Mouse (Mus musculus) embryonic facial prominence, embryonic 14.5 days (tissue): ENCODE measurements at regions not wholly inside any gene's neighbourhood (a gene's known extent, or its start where the extent isn't known, plus 50 kb on each side); places are given as distances from the start of the nearest gene placed in this dataset.

Experiments used
- ATAC-seq: fragments of 200-750 bp; cut with Nextera tagmentation; 2 replicates; pipeline ENCODE4 v1.8.0; 2017; ENCODE audit warnings: low read depth, moderate number of reproducible peaks, moderate TSS enrichment
- DNase-seq: peaks from one replicate; pipeline ENCODE4 v3.0.0-alpha.2; 2015; ENCODE audit warnings: low spot score
- H3K27ac ChIP-seq: fragments of 300-500 bp; sonication (generic); replicated peaks from 2 replicates; pipeline ENCODE4 v1.5.1; 2014; ENCODE audit warnings: low read depth, mild to moderate bottlenecking, low read length, moderate library complexity
- H3K27me3 ChIP-seq: fragments of 300-500 bp; sonication (generic); replicated peaks from 2 replicates; pipeline ENCODE4 v1.6.1; 2014; ENCODE audit warnings: low read length; ENCODE audit not compliant: control insufficient read depth, insufficient read depth
- H3K36me3 ChIP-seq: fragments of 300-500 bp; sonication (generic); 2 replicates; pipeline ENCODE4 v1.6.1; 2014; ENCODE audit warnings: low read length, mixed read lengths; ENCODE audit not compliant: control insufficient read depth, insufficient read depth
- H3K4me1 ChIP-seq: fragments of 300-500 bp; sonication (generic); 2 replicates; pipeline ENCODE4 v1.6.1; 2014; ENCODE audit warnings: antibody characterized with exemption, low read length; ENCODE audit not compliant: control insufficient read depth, insufficient read depth
- H3K4me2 ChIP-seq: fragments of 300-500 bp; sonication (generic); 2 replicates; pipeline ENCODE4 v1.6.1; 2014; ENCODE audit warnings: low read depth, mild to moderate bottlenecking, low read length, moderate library complexity, mixed read lengths
- H3K4me3 ChIP-seq: fragments of 300-500 bp; sonication (generic); 2 replicates; pipeline ENCODE4 v1.5.1; 2014; ENCODE audit warnings: low read depth, mild to moderate bottlenecking, low read length
- H3K9ac ChIP-seq: fragments of 300-500 bp; sonication (generic); 2 replicates; pipeline ENCODE4 v1.6.1; 2014; ENCODE audit warnings: low read depth, mild to moderate bottlenecking, low read length, moderate library complexity, mixed read lengths
- H3K9me3 ChIP-seq: fragments of 300-500 bp; sonication (generic); 2 replicates; pipeline ENCODE4 v1.6.1; 2016; ENCODE audit warnings: low read length; ENCODE audit not compliant: control insufficient read depth
- WGBS: fragments of 180-500 bp; shearing (Covaris S2); extraction: QIAGEN DNeasy Blood & Tissue Kit; methylation state at CpG from one replicate; pipeline ENCODE4 v1.1.7; 2014; 5-methylcytosine and 5-hydroxymethylcytosine counted together

DNA sequence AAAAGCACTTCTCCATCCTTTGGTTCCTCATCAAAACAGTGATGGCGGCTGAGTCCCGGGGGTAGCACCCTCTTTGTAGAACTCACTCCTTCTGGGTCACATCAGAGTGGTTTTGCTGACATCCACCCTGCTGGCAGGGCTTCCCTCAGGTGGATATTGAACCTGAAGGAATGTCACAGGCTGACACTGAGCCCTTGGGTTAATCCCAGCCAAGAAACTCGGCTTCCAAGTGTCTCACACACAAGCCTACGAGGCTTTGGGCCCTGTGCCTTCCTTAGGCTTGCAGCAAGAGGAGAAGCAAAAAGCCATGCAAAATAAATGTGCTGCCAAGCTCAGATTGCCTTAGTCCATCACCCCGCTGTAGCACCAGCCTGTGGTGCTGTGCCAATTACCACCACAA is 97.8 kb upstream of the Fut8 start:
- Histone ChIP-seq H3K27ac (no peak overlapping the region), H3K27me3 (no peaks in the 10 kb centered on the region), H3K9me3 (no peaks in the 10 kb centered on the region), H3K4me2 (no peak overlapping the region), H3K9ac (no peak overlapping the region), H3K36me3 (no peaks in the 10 kb centered on the region), H3K4me1 (no peaks in the 10 kb centered on the region), H3K4me3 (no peak overlapping the region)
- no peak for ATAC-seq
- 68% methylated on average over 5 of the region's 5 CpGs for WGBS
- no peak for DNase-seq

DNA sequence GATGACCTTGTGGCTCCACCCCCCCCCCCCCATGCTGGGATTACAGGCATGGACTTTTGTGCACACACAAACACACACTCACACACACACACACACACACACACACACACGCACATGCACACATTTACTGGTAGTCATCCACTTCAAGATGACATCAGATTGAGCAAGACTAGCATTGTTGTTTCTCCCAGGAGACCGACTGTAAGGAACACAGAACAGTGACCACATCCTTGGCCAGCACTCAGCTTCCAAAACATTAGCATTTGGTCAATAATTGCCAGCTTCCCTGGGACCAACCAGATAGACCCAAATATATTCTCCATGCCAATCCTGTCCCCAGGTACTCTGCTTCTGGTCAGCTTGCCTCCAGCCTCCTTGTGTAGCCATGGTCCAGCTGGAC is 98.2 kb upstream of the Fut8 start:
- no peak for DNase-seq
- Histone ChIP-seq H3K9me3 (no peaks in the 10 kb centered on the region), H3K9ac (no peak overlapping the region), H3K4me2 (no peak overlapping the region), H3K36me3 (no peaks in the 10 kb centered on the region), H3K4me3 (no peak overlapping the region), H3K4me1 (no peaks in the 10 kb centered on the region), H3K27me3 (no peaks in the 10 kb centered on the region), H3K27ac (no peak overlapping the region)
- WGBS, result 81% methylated on average over 2 of the region's 2 CpGs
- no peak for ATAC-seq

DNA sequence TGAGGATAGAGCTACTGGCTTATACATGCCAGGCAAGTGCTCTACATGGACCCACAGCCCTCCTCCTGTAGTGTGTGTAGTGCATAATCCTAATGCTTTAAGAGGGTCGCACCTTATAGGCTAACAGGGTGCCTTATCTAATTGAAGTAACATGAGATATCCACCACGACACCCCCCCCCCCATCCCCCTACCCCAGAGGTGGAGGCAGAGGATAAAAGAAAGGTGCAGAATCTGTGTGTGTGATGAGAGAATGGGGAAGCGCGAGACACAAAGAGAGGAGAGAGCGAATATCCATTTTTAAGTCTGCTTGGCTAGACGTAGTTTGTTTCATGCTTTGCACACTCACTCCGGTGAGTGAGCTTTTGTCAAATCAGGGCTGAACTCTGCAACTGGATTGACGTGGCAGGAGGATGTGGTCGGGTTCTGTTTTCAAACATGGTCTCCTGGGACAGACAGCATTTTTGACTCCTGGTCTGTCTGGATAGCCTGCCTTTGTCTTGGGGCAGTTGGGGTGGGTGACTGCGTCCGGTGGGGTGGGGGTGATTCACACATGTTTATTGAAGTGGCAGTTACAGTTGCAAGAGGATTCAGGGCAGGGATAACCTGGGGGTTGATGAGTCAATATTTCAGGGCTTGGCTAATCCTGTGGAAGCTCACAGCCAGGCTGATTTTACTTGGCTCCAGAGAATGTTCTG is 99.3 kb upstream of the Fut8 start:
- H3K9ac ChIP-seq, result no peak overlapping the region
- no peak overlapping the region for H3K27ac ChIP-seq
- WGBS, result 66% methylated on average over 11 of the region's 11 CpGs
- no peaks in the 10 kb centered on the region for H3K9me3 ChIP-seq
- H3K27me3 ChIP-seq, result no peaks in the 10 kb centered on the region
- no peak overlapping the region for H3K4me3 ChIP-seq
- no peaks in the 10 kb centered on the region for H3K36me3 ChIP-seq
- ATAC-seq, result no peak
- no peaks in the 10 kb centered on the region for H3K4me1 ChIP-seq
- DNase-seq, result no peak
- no peak overlapping the region for H3K4me2 ChIP-seq

DNA sequence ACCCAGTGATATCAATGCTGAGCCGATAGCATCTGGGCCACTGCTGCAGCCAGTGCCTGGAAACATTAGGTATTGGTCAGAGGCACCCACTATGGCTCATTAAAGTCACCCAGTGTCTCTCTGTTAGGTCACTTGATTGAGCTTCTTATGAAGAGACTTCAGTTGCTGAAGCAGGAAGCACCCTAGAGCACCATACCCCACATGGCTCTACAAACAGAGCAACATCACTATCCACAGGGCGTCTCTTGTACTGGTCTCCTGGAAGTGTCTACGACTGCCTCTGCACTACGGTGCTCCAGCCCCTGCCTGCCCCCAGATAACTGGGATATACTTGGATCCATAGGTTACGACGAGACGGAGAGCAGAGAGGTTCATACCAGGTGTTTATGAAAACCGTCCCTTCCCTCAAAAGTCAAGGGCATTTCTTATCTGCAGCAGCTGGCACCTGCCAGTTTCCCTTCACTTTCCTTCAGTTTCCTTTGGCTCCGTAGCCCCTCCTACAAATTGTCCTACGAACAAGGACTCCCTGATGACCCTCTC is 100.6 kb upstream of the Fut8 start:
- H3K9me3 ChIP-seq, result no peaks in the 10 kb centered on the region
- H3K4me3 ChIP-seq, result no peak overlapping the region
- H3K4me2 ChIP-seq, result no peak overlapping the region
- no peaks in the 10 kb centered on the region for H3K36me3 ChIP-seq
- no peaks in the 10 kb centered on the region for H3K4me1 ChIP-seq
- WGBS, result 86% methylated on average over 10 of the region's 10 CpGs
- no peaks in the 10 kb centered on the region for H3K27me3 ChIP-seq
- no peak for ATAC-seq
- no peak for DNase-seq
- no peak overlapping the region for H3K27ac ChIP-seq
- no peak overlapping the region for H3K9ac ChIP-seq

DNA sequence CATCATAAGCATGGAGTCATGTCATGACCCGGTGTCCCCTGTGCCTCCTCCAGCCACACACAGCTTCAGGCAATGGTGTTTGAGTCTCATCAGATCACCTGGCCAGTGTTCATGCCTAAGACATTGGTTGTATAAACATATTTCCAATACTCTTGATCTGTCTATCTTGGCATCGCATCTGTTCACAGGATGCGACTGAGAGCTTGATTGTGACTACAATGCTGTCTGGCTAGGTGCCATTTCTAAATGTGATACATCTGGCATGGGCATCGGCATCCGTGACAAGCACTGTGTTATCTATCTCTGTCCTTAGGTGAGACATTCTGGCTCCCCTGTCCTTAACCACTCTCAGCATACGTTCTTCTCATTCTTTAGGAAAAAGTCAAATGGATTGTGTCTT is 102.3 kb upstream of the Fut8 start:
- DNase-seq (no peak), ATAC-seq (no peak)
- H3K27me3 ChIP-seq, result no peaks in the 10 kb centered on the region
- no peaks in the 10 kb centered on the region for H3K36me3 ChIP-seq
- no peak overlapping the region for H3K4me3 ChIP-seq
- H3K27ac ChIP-seq, result no peak overlapping the region
- H3K9ac ChIP-seq, result no peak overlapping the region
- H3K4me1 ChIP-seq, result no peaks in the 10 kb centered on the region; the same call in 1 of the 2 replicates
- no peak overlapping the region for H3K4me2 ChIP-seq
- WGBS, result 85% methylated on average over 6 of the region's 6 CpGs
- H3K9me3 ChIP-seq, result no peaks in the 10 kb centered on the region

DNA sequence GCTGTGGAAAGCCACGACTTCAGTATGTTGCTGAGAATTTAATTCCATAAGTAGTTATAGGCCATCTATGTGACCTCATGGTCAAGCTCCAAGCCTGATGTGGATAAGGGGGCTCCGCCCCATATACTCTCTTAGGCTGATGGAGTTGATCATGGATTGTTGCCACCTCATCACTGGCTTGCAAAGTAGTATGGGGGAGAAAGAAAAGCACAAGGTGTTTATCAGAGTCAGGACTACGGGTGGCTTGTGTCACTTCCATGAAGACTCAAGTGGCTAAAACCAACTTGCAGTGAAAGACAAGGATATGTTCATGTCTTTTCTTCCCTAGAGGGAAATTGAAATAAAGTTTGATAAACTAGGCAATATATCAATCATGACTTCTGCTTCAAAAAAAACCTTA is 102.9 kb upstream of the Fut8 start:
- ATAC-seq, result no peak
- Histone ChIP-seq H3K9me3 (no peaks in the 10 kb centered on the region), H3K27me3 (no peaks in the 10 kb centered on the region), H3K27ac (no peak overlapping the region), H3K4me3 (no peak overlapping the region), H3K9ac (no peak overlapping the region), H3K4me1 (no peaks in the 10 kb centered on the region; the same call in 1 of the 2 replicates), H3K36me3 (no peaks in the 10 kb centered on the region), H3K4me2 (no peak overlapping the region)
- DNase-seq, result no peak
- 89% methylated on average over 3 of the region's 3 CpGs for WGBS

DNA sequence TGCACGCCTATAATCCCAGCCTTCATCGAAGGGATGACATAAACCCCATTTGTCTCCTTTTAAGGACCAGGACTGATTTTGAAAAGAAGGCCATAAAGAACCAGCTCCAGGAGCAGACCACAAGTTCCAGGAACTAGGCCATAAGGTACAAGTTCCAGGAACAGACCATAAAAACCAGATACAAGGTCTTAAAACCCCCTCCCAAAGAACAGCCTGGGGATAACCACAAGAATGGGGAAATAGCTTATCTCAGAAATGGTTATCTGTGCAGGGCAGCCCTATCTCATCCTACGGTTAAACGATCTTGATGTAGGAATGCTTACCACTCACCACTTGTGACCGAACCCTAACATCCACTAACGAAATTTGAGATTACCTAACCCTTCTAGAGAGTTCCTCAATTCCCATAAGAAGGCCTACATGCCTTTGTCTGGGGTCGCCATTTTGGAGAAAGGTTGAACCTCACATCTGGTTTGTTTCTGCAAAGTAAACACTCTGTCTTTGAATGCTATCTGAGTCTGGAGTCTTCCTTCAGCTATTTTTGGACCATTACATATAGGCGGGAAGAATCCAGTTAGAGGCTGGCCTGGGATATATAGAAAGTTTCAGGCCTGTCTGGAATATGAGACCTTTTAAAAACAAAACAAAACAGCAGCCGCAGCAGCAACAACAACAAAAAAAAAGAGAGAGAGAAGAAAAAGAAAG is 103.5 kb upstream of the Fut8 start:
- no peaks in the 10 kb centered on the region; the same call in 1 of the 2 replicates for H3K4me1 ChIP-seq
- H3K9ac ChIP-seq, result no peak overlapping the region
- no peak overlapping the region for H3K4me2 ChIP-seq
- no peaks in the 10 kb centered on the region for H3K9me3 ChIP-seq
- no peak overlapping the region for H3K27ac ChIP-seq
- DNase-seq, result peak; percentile 43
- no peaks in the 10 kb centered on the region for H3K27me3 ChIP-seq
- H3K36me3 ChIP-seq, result no peaks in the 10 kb centered on the region
- ATAC-seq, result no peak
- 57% methylated on average over 9 of the region's 9 CpGs for whole genome bisulfite sequencing
- no peak overlapping the region for H3K4me3 ChIP-seq

DNA sequence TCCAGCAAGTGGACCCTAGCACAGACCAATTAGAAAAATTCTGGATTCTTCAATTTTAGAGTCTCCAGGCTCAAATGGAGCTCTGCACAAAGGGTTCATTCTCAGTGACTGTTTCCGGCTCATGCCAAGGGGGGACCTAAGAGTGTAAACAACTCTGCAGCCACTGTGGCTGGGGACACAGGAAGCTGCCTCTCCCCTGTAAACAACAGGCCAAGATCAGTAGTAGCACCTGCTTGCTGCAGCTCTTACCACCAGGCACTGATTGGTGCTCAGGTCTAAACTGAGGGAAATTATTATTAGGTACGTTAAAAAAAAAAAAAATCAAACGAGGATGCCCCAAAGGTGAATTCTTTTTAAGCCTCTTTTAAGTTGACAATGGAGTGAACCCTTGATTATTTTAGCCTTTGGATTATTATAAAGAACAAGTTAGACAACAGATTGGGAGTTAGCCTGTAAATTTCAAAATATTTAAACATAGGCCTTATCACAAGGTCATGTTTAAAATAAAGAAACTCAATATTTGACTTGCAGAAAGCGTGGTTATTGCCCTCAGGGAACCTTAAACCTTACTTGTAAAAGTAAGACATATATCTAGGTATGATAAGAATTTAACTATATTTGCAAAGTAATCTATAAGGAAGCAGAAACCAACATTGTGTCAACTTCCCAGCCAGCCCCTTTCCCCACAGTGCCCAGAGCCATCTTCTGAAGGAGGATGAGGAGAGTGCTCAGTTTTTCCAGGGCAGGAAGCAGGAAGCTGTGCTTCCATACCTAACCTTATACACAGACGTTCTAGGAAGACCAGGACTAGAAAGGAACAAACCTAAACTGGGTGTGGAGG is 104.2 kb upstream of the Fut8 start:
- DNase-seq (no peak), ATAC-seq (no peak)
- no peaks in the 10 kb centered on the region; the same call in 1 of the 2 replicates for H3K4me1 ChIP-seq
- no peaks in the 10 kb centered on the region for H3K27me3 ChIP-seq
- no peak overlapping the region for H3K9ac ChIP-seq
- H3K36me3 ChIP-seq, result no peaks in the 10 kb centered on the region
- H3K4me2 ChIP-seq, result no peak overlapping the region
- 66% methylated on average over 5 of the region's 5 CpGs for WGBS
- H3K4me3 ChIP-seq, result no peak overlapping the region
- no peaks in the 10 kb centered on the region for H3K9me3 ChIP-seq
- no peak overlapping the region for H3K27ac ChIP-seq
